Mouse (Mus musculus) thymus, postnatal 0 days (tissue): ENCODE data around the gene Trip10. TPM values are rescaled to one million over a fixed set of nuclear protein-coding genes. Genes with fewer than 3 reads are reported as not detected.

Experiments
- DNase-seq: peaks from one replicate; pipeline ENCODE4 v3.0.0-alpha.2; 2015; ENCODE audit warnings: low spot score
- polyA plus RNA-seq: library from polyadenylated mRNA; unstranded; fragments of >200 nt; fragmentation: Nextera tagmentation; extraction: Ambion mirVana; gene quantifications from 2 replicates; pipeline ENCODE4 v1.2.1, GENCODE M21; 2015

Gene Trip10
- polyA plus RNA-seq, 1 experiment from 2014 or later = 15.7 TPM

DNA sequence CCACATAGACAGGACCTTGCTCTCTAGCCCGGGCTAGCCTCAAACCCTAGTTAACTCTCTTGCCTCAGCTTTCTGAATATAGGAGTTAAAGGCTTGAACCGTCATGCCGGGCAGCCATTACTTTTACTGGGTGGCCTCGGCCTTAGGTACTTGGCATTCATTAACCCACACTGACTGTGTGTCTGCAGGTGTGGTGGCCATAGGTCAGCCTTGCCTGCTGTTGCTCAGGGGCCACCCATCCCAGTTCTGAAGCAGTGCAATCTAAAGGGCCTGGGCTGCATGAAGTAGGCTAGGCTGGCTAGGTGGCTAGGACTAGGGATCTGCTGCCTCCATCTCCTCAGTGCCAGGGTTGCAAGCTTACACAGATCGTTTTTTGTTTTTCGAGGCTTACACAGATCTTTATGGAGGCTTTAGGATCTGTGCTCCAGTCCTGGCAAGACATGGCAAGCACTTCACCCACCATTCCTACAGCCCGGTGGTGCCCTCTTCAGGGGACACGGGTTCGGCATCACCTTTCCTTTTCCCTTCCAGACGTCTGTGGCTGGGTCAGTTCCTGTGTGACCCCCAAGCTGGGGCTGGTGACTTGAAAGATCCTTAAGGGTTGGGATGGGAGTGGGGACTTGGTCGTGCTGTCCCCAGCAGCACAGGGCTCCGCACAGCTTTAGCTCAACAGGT, 14.9 kb upstream of the Trip10 start:
- DNase-seq = no peak

DNA sequence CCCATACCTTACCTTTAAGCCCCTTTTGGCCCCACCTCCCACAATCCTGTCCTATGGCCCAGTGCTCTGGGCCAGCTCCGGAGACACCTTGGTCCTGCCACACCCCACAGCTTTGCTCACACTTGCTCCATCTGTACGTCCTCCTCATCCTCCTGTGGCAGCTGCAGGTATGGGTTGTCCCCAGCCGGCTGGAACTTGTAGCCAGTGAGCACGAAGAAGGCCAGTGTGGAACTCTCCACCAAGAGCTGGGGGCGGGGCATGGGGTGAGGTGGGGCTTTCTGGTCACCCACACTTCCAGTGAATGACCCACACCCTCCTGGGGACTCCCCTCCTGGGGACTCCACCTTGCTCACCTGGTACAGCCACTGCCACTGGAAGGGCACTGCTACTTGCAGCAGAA, 13.5 kb upstream of the Trip10 start:
- no peak for DNase-seq

DNA sequence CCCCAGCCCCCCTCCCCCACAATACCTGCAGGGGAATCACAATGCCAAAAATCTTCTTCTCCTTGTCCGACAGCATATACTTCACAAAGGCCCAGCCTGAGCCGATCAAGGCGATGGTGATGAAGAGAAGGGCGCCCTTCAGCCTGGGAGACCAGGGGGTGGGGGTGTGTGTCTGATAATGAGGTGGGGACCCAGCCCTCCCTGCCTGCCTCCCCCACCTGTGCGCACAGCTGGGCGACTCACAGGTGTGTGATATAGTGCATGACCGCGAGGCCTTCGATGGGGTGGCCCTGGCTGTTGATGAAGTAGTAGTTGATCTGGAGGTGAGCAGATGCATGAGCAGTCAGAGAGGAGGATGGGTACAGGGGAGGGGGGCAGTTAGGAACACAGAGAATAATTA, 12.1 kb upstream of the Trip10 start:
- no peak for DNase-seq

DNA sequence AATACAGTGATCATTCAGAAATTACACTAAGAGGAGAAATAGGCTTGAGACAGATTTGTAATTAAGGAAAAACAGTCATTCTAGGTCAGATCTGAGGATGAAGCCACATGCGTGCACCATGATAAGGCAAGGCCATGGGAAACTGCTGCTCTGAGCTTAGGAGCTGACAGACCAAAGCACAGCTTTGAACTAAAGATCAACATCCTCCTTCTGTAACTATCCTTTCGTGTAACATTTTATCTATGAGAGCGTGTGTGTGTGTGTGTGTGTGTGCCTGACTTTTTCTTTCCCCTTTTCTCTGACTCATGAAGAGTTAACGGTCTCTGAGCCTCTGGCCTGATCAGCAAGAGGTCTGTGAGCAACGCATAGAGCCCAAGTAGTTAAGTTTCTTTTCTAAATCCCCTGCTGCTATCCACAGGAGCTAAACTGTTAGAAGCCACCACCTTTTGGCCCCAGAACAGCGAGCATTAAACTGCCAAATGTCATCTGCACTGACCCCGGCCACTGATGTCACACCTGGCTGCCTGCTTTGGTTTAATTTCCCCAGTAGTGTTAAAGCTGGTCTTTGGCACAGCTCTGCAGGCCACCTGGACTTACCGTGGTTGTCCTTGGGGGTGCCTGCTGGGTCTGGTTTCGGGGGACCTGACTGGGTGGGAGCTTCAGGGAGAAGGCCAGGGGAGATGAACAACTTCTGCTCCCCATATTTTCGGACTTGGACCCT, 5.4 kb upstream of the Trip10 start:
- no peak for DNase-seq

DNA sequence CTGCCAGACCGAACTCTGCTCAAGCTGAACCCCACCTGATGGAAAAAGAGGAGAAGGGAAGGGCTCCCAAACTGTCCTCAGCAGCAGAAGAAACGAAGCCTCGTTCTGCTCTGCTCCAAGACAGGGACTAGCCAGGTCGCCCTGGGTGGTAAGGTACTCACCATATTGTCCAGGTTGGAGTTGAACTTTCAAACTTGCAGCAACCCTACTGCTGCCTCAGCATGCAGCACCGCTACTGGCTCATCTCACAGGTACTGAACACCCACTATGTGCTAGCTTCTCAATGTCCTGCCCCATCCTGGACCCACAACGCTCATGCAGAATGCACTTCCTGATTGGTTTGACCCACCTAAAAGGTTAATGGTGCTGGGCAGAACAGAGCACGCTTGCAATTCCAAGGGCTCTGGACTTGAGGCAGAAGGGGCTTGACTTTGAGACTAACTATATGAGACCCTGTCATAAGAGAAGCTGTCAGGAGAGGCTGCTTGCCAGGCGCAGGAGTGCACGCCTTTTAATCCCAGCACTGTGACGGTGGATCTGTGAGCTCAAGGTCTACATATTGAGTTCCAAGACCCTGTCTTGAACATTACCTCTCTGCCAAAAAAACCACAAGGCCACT, 3.8 kb upstream of the Trip10 start:
- no peak for DNase-seq

DNA sequence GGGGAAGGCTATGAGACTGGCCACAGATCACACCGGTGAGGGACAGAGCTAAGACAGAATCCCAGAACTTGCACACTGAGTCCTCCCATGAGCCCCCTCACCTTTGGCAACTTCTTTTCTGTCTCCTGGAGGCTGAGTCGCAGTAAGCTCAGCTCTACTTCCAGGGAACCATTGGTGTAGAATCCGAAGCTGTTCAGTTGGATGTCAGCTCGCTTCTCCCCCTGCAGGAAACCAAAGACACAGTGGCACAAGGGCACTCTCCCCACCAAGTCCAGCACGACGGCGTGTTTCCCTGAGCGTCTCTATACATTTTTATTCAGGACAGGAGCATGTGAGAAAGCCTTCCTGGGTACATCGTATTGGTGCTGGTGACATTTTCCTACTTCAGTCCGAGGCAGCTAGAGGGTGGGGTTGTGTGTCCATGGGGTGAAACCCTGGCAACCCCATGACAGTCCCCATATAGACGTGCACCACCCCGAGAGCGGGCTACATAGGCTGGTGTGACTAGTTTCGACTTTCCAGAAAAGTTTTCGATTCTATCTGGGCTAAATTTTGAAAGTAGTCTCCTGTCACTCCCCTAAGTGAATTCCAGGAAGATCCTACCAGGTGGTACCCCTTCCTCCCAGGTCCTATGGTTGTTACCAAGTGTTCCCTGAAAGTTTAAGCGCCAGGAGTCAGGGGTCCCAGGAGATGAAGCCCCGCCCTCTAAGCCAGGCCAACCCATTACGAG, 2.4 kb upstream of the Trip10 start:
- no peak for DNase-seq

DNA sequence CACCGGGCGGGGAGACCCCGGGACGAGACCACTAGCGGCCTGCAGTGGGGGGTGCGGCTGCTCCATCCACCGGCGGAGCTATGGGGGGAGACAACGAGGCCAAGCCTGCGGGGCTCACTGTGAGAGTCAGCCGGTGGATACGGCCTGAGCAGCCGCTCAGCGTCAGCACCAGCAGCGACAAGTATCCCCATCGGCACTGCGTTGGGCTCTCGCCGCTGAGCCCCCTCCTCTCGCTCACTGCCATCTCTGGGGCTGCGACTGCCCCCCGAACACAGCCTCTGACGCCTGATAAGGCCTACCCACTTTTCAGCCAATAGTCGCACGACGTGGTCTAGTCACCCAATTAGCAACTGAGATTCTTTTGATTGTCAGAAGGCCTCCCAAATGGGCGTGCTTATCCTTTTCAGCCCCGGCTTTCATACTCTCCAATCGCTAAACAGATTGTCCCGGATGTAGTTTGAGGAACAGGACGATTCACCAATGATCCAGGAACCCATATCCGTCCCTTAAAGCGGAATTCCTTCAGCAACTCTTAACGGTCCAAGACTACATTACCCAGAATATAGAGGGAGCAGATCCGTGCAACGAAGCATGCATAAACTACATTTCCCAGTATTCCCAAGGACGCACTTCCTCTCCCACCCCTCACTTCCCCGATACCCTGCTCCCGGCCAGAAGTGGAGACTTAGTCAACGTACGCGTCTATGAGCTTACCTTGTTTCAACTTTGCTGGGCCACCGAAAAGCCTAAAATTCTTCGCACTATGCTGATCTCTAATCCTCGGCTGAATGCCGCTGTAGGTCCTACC, 1.7 kb upstream of the Trip10 start:
- DNase-seq = peak; percentile 98

DNA sequence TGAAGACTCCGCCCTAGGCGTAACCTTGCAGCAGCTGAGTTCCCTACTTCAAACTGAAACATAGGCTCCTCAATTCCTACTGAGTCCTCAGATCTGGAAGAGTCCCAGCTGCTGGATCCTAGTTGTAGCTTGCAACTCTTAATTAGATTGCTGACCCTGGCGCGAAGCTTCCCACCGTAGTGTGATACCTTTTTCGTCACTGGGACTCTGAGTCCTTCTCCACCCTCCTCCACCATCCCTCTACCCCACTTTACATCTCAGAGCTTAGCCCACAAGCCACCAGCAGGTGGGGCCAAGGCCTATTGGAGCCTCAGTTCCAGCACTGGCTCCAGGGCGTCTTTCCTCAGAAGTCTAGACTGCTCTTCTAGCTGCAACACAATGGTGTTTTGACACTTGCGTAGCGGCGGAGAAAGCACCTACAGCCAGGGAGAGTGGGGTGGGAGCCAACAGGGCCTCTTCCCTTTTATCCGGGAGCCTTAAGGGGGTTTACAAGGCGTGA, 1.0 kb upstream of the Trip10 start, which contains the start of gene Gpr108:
Gene Gpr108, minus strand, starts transcription at position 246 of the 499 bp plus-strand sequence.
- peak; percentile 93 for DNase-seq

DNA sequence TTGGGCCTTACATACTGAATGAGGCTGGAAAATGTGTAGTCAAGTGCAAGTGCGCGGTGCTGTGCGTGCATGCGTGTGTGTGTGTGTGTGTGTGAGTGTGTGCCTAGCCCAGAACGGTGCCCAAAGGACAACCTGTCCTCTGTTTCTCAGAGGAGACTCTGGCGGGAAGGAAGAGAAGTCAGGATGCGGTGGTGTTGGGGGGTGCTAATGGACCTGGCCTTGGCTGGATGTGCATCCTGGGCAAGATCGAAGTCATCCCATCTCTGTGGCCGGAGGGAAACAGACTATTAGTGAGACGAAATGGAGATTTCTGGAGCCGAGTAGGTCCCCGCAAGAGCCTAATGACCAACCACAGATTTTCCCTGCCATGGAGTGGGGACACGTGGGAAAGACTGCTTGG, 484 bp upstream of the Trip10 start:
- DNase-seq = no peak

DNA sequence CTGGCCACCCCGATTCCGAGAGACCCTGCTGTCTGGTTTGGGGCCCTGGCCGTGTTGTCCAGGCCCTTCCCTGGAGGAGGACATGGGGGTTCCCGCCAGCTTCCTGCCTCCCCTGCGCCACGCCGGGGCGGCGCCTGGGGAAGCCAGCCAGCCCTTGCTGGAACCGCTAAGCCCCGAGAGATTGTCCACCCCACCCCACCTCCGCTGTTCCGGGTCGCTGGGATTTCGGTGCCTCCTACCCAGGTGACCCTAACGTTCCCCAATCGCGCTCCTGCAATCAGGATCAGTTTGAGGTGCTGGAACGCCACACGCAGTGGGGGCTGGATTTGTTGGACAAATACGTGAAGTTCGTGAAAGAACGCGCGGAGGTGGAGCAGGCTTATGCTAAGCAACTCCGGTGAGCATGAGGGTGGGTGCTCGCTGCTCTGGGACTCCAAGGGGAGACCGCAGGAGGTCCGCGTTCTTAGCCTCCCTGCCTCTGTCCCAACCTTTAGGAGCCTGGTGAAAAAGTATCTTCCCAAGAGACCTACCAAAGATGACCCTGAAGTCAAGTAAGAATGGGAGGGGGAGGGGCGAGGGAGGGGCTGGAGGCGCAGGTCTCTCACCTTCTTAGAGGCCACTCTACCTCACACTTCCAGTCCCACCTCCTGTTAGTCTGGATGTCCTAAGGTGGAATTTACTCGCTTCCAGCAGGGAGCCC, 1.4 kb downstream of the Trip10 start:
- DNase-seq = peak; percentile 14

DNA sequence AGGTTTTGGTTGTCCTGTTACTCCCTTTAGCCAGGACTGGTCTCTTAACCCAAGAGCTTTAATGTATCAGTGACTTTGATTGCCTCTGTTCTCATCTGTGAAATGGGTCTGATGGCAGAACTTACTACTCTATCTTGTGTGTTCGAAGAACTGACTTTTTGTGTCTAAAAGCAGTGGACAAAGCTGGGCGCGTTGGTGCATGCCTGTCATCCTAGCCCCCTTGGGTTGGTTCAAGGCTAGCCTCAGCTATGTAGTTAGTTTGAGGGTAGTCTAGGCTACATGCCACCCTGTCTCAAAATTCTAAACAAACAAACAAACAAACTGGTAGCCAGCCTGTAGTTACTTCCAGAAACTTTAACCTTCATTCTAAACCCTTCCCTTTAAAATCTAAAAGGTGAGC, 2.2 kb downstream of the Trip10 start:
- no peak for DNase-seq

DNA sequence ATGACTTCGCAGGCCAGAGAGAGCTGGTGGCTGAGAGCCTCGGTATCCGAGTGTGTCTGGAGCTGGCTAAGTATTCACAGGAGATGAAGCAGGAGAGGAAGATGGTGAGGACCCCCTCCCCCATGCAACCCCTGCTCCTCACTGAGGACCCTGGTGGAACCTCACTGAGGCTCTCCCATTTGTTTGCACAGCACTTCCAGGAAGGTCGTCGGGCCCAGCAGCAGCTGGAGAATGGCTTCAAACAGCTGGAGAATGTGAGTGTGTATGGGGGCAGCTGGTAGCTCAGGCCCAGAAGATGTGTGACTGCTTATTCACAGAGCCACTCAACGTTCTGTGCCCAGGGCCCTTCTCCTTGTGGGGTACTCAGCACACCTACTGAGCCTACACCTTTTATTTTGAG, 4.1 kb downstream of the Trip10 start:
- DNase-seq = no peak

DNA sequence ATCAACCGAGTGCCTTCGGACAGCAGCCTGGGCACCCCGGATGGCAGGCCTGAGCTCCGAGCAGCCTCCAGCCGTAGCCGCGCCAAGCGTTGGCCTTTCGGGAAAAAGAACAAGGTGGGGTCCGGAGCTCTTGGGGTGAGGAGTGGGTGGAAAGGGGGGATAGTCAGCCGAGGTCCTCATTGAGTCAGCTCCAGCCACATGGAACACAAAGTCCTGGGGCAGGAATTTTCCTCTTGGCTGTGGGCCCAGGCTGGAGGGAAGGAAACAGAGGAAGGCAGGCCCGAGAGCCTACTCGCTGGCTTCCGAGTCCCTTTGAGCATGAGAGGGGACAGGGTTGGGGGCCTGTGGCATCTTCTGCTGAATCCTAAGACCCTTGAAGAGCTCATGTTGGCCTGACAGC, 6.1 kb downstream of the Trip10 start:
- DNase-seq = no peak

DNA sequence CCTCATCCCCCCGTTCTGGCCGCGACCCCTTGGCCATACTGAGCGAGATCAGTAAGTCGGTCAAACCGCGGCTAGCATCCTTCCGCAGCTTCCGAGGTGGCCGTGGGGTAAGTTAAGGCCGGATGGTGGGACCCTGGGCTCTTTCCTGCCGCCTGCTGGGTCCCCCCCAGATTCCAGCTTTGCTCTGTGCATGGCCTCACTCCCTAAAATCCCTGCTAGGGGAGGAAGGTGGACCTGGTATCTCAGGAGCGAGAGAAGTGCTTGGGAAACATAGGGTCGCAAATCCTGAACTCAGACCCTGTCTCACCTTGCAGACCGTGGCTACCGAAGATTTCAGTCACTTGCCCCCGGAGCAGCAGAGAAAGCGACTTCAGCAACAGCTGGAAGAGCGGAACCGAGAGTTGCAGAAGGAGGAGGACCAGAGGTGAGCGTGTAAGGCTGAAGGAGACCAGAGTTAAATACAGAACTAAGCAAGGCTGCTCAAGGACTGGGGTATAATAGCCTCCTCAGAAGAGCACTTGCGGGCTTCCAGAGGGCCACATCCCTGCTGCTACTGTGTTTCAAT, 7.7 kb downstream of the Trip10 start:
- no peak for DNase-seq

DNA sequence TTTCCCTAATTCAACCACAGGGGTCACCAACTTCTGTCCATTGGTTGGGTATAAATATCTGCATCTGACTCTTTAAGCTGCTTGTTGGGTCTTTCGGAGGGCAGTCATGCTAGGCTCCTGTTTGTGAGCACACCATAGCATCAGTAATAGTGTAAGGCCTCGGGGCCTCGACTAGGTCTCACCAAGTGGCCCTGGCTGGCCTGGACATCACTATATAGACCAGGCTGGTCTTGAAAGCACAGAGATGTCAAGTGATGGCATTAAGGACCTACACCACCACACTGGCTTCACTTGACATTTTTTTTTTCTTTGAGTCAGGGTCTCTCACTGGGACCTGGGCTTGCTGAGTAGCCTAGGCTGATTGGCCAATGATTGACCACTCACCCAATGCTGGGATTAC, 8.9 kb downstream of the Trip10 start:
- DNase-seq = no peak

DNA sequence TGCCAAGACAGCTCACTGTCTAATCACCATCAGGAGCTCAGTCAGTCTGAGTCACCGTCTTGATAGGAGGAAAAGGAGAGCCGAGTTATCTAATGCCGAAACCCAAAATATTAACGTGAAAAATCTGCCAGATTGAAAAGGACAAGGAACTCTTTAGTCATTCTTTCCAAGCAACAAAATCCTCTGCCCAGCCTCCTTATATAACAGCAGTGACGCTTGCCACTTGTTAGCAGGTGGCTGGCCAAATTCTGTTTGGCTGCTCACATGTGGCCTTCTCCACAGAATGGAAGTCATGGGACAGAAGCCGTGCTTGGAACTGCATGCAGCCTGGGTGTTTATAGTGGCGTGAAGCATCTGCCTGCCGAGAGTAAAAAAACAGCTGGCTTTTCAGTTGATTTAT, 10.5 kb downstream of the Trip10 start:
- no peak for DNase-seq

DNA sequence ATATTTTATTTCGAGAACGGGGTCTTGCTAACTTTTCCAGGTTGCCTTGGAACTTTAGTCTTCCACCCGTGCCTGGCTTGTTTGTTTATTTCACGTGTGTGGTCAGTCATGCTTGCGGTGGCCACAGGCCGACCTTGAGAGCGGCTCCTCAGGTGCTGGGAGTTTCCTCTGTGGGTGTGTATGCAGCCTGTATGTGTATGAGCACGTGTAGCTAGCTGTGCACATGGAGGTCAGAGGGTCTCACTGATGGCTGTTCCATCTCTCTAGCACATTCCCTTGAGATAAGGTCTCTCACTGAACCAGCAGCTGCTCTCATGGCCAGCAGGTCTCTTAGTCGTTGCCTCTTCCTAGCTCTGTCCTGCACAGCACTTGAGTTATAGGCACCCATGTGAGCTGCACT, 11.1 kb downstream of the Trip10 start:
- no peak for DNase-seq

DNA sequence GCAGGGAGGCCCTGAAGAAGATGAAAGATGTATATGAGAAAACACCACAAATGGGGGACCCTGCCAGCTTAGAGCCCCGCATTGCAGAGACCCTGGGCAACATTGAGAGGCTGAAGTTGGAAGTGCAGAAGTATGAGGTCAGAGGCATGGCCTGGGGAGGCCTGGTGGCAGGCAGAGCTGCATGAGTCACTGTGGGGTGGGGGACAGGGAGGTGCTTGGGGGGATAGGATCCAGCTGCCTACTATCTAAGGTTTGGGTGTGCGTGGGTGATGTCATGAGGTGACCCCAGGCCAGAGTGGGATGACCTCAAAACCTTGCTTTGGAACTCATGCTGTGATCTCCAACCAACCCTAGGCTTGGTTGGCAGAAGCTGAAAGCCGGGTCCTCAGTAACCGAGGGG, 12.0 kb downstream of the Trip10 start:
- no peak for DNase-seq

DNA sequence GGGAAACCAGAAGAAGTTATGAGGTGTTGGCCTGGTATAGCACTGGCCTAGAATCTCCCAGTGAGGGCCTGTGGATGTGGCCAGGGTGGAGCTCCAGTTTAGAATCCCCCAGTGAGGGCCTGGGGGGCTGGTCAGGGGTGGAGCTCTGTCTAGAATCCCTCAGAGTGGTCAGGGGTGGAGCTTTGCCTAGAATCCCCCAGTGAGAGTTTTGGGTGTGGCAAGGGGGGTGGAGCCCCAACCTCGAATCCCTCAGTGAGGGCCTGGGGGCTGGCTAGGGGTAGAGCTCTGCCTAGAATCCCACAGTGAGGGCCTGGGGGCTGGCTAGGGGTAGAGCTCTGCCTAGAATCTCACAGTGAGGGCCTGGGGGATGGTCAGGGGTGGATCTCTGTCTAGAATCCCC, 12.5 kb downstream of the Trip10 start:
- no peak for DNase-seq
